In genomic region chr7:66308581-66309239, GRCm38 (mm10) we compare ENCODE assay signal across 17 mouse cellular contexts. TPM values are rescaled to one million over a fixed set of nuclear protein-coding genes. Genes with fewer than 3 reads are reported as not detected.
DNase-seq lines count a peak whose midpoint lies in the region; ATAC-seq and TF ChIP-seq lines count a peak whose summit lies in the region.
"Had no signal": no experiment of that assay in that cellular context is flagged by ENCODE, and none has a peak within 500 bp of the region (broad histone marks: within the 10 kb centered on the region; RNA-seq: fewer than 3 reads in every experiment).

No protein-coding gene starts in this region.

- no peak overlapping the region for H3K9ac ChIP-seq in heart, embryonic 16.5 days (ENCODE audit: low read length)
- H3K9ac ChIP-seq in heart, embryonic 11.5 days (ENCODE audit: low read depth, low read length) = no peak overlapping the region
- H3K9ac ChIP-seq in ES-Bruce4 (ENCODE audit: low read depth, poor library complexity, severe bottlenecking) = no peak overlapping the region
- H3K9ac ChIP-seq in liver, embryonic 14.5 days (replicated peaks) = no peak overlapping the region
- H3K9ac ChIP-seq: forebrain, embryonic 12.5 days had no signal

- no peaks in the 10 kb centered on the region for H3K36me3 ChIP-seq in heart, embryonic 16.5 days (ENCODE audit: control insufficient read depth, insufficient read depth)
- H3K36me3 ChIP-seq in heart, embryonic 11.5 days (ENCODE audit: control insufficient read depth, insufficient read depth, low read length) = peaks cover 3% of the 10 kb centered on the region; the same call in 1 of the 2 replicates
- no peaks in the 10 kb centered on the region for H3K36me3 ChIP-seq in ES-Bruce4 (ENCODE audit: control insufficient read depth, insufficient read depth, low read length, poor library complexity, severe bottlenecking)
- H3K36me3 ChIP-seq in liver, embryonic 14.5 days (replicated peaks; ENCODE audit: control insufficient read depth, insufficient read depth, low read depth) = no peaks in the 10 kb centered on the region
- no peaks in the 10 kb centered on the region for H3K36me3 ChIP-seq in forebrain, embryonic 10.5 days (replicated peaks)
- H3K36me3 ChIP-seq: embryonic facial prominence, embryonic 10.5 days; forebrain, embryonic 12.5 days had no signal

- CTCF ChIA-PET in Patski (lab: Charles Lee) = interaction anchor here (0.8 to 3.7 kb wide), 12 partner anchors 8 to 356 kb away, joined by 3 to 20 read pairs (median 4); partner anchors contain the start of gene Lrrk1

- in situ Hi-C loops in Patski (cut with MboI; ENCODE audit: low pct_unique_long_range_greater_than_20kb) = no loop called here

- H3K27ac ChIP-seq in heart, embryonic 16.5 days (ENCODE audit: low read length) = peak overlapping the region; percentile 37; the same call in 1 of the 2 replicates
- H3K27ac ChIP-seq in heart, embryonic 11.5 days (ENCODE audit: low read depth, low read length) = no peak overlapping the region
- H3K27ac ChIP-seq in ES-Bruce4 (ENCODE audit: insufficient read depth, low read length) = no peak overlapping the region
- H3K27ac ChIP-seq in liver, embryonic 14.5 days = no peak overlapping the region
- no peak overlapping the region for H3K27ac ChIP-seq in forebrain, embryonic 10.5 days
- H3K27ac ChIP-seq: embryonic facial prominence, embryonic 10.5 days; forebrain, embryonic 12.5 days; hindbrain, postnatal 0 days; left cerebral cortex, adult 2 months had no signal

- H3K9me3 ChIP-seq in heart, embryonic 16.5 days (replicated peaks; ENCODE audit: control insufficient read depth, low read length) = no peaks in the 10 kb centered on the region
- H3K9me3 ChIP-seq in heart, embryonic 11.5 days (replicated peaks; ENCODE audit: control insufficient read depth, low read length) = no peaks in the 10 kb centered on the region
- no peaks in the 10 kb centered on the region for H3K9me3 ChIP-seq in ES-Bruce4 (replicated peaks; ENCODE audit: control insufficient read depth, insufficient read depth, low read length, poor library complexity, severe bottlenecking)
- H3K9me3 ChIP-seq in liver, embryonic 14.5 days (ENCODE audit: control insufficient read depth, low read length) = no peaks in the 10 kb centered on the region
- no peaks in the 10 kb centered on the region for H3K9me3 ChIP-seq in forebrain, embryonic 10.5 days
- H3K9me3 ChIP-seq: embryonic facial prominence, embryonic 10.5 days; forebrain, embryonic 12.5 days had no signal

- no peak overlapping the region for H3K4me3 ChIP-seq in heart, embryonic 16.5 days (ENCODE audit: low read length)
- H3K4me3 ChIP-seq in heart, embryonic 11.5 days (ENCODE audit: low read depth, low read length) = no peak overlapping the region
- no peak overlapping the region for H3K4me3 ChIP-seq in ES-Bruce4 (ENCODE audit: low read depth, low read length)
- no peak overlapping the region for H3K4me3 ChIP-seq in liver, embryonic 14.5 days (ENCODE audit: insufficient read depth in 1 of 2, low read depth in 2 of 2, low read length in 2 of 2)
- H3K4me3 ChIP-seq in forebrain, embryonic 10.5 days = no peak overlapping the region
- H3K4me3 ChIP-seq: embryonic facial prominence, embryonic 10.5 days; forebrain, embryonic 12.5 days; left cerebral cortex, adult 2 months had no signal

- TF ChIP-seq POLR2A in ES-Bruce4 (IDR thresholded peaks at IDR 0.05; ENCODE audit: insufficient read depth, low read length) = no peak

- H3K27me3 ChIP-seq in heart, embryonic 16.5 days (ENCODE audit: control insufficient read depth, insufficient read depth, low read length) = no peaks in the 10 kb centered on the region
- peaks cover 7% of the 10 kb centered on the region; the same call in 1 of the 2 replicates for H3K27me3 ChIP-seq in heart, embryonic 11.5 days (ENCODE audit: control insufficient read depth, insufficient read depth, low read length)
- no peaks in the 10 kb centered on the region for H3K27me3 ChIP-seq in ES-Bruce4 (ENCODE audit: control insufficient read depth, insufficient read depth, low read length, poor library complexity, severe bottlenecking)
- no peaks in the 10 kb centered on the region for H3K27me3 ChIP-seq in Patski
- no peaks in the 10 kb centered on the region for H3K27me3 ChIP-seq in liver, embryonic 14.5 days (ENCODE audit: control insufficient read depth, insufficient read depth, low read length)
- no peaks in the 10 kb centered on the region for H3K27me3 ChIP-seq in forebrain, embryonic 10.5 days (ENCODE audit: poor library complexity, severe bottlenecking)
- H3K27me3 ChIP-seq: CH12.LX; forebrain, embryonic 12.5 days had no signal

- peaks cover 17% of the 10 kb centered on the region for H3K4me1 ChIP-seq in heart, embryonic 16.5 days (ENCODE audit: control insufficient read depth, insufficient read depth, low read length)
- peaks cover 10% of the 10 kb centered on the region for H3K4me1 ChIP-seq in heart, embryonic 11.5 days (ENCODE audit: control insufficient read depth, insufficient read depth, low read length)
- no peaks in the 10 kb centered on the region for H3K4me1 ChIP-seq in ES-Bruce4 (ENCODE audit: control insufficient read depth, insufficient read depth, low read length)
- peaks cover 4 to 17% of the 10 kb centered on the region in 2 experiments; a peak in 2 of 4 replicates for H3K4me1 ChIP-seq in liver, embryonic 14.5 days (replicated peaks; ENCODE audit: control insufficient read depth in 2 of 2, insufficient read depth in 2 of 2, low read length in 1 of 2)
- H3K4me1 ChIP-seq in forebrain, embryonic 10.5 days = no peaks in the 10 kb centered on the region
- H3K4me1 ChIP-seq: forebrain, embryonic 12.5 days had no signal

- ATAC-seq in heart, embryonic 16.5 days (replicated peaks; ENCODE audit: extremely low read depth, insufficient read depth, low FRiP score) = 0 out of 2 replicates have a peak, but pooled peaks have one; percentile 7
- no peak for ATAC-seq in heart, embryonic 11.5 days (replicated peaks; ENCODE audit: insufficient number of reproducible peaks, low FRiP score, low TSS enrichment)
- ATAC-seq in Patski = peak; percentile 38
- ATAC-seq in liver, embryonic 14.5 days (ENCODE audit: insufficient read depth) = peak; percentile 24
- no peak for ATAC-seq in megakaryocyte-erythroid progenitor cell, adult 5-6 weeks (replicated peaks; ENCODE audit: low FRiP score, low TSS enrichment, poor library complexity, severe bottlenecking)
- ATAC-seq: hindbrain, postnatal 0 days had no signal

- POLR2A ChIA-PET in Patski (lab: Charles Lee) = interaction anchor here (0.5 to 1.4 kb wide), 3 partner anchors 79 to 217 kb away, joined by 3 to 6 read pairs (median 5); partner anchors contain the start of gene Lrrk1

- TF ChIP-seq EP300 in ES-Bruce4 (IDR thresholded peaks at IDR 0.05; ENCODE audit: insufficient read depth, low read depth, low read length) = no peak
- no peak for TF ChIP-seq EP300 in liver, embryonic 14.5 days (IDR thresholded peaks at IDR 0.05; ENCODE audit: low read depth)

- TF ChIP-seq CTCF in ES-Bruce4 (IDR thresholded peaks at IDR 0.05; ENCODE audit: low read depth, low read length) (peak; percentile 3), Patski (IDR thresholded peaks at IDR 0.05) (no peak)
- no peak for TF ChIP-seq CTCF in liver, embryonic 14.5 days (IDR thresholded peaks at IDR 0.05; ENCODE audit: low read depth)

- WGBS in heart, embryonic 16.5 days = 75% methylated on average over 13 of the region's 13 CpGs
- 74% methylated on average over 13 of the region's 13 CpGs for WGBS in heart, embryonic 11.5 days (ENCODE audit: insufficient replicate concordance)
- 59% methylated on average over 13 of the region's 13 CpGs for WGBS in liver, embryonic 14.5 days (ENCODE audit: insufficient replicate concordance)
- 80% methylated on average over 13 of the region's 13 CpGs for WGBS in forebrain, embryonic 10.5 days

- peak overlapping the region; percentile 4; the same call in 1 of the 2 replicates for H3K4me2 ChIP-seq in heart, embryonic 16.5 days (ENCODE audit: low read depth, low read length)
- H3K4me2 ChIP-seq in heart, embryonic 11.5 days = no peak overlapping the region
- no peak overlapping the region for H3K4me2 ChIP-seq in liver, embryonic 14.5 days (ENCODE audit: low read depth)
- H3K4me2 ChIP-seq: forebrain, embryonic 12.5 days had no signal

- DNase-seq in Patski (ENCODE audit: low read depth, low spot score) = no peak
- no peak for DNase-seq in liver, embryonic 14.5 days (ENCODE audit: low read depth in 3 of 3, low spot score in 3 of 3)
- DNase-seq in cerebellum, adult 11 months = no peak
- DNase-seq in forebrain, embryonic 10.5 days (ENCODE audit: extremely low spot score, low spot score) = no peak
- DNase-seq: cerebellum, adult 8-10 months had no signal

RNA-seq across cellular contexts. Expression of gene Gm10974, which starts 57.0 kb away (rescaled TPM):
- polyA plus RNA-seq in heart, embryonic 16.5 days (2015; fragmentation: Nextera tagmentation; extraction: Ambion mirVana) = not detected in 2 replicates
- polyA plus RNA-seq in heart, embryonic 11.5 days (2014; fragmentation: Nextera tagmentation; extraction: Ambion mirVana) = not detected in 2 replicates
- polyA plus RNA-seq in ES-Bruce4 (2011; ENCODE audit: insufficient read depth, insufficient read length, low read depth, missing spikeins) = not detected in 2 replicates
- not detected for polyA plus RNA-seq in Patski (2021)
- polyA plus RNA-seq in liver, embryonic 14.5 days (2012; rRNA removed) = not detected in 2 replicates
- not detected in 2 replicates for polyA plus RNA-seq in liver, embryonic 14.5 days (2014; fragmentation: Nextera tagmentation; extraction: Ambion mirVana)
- polyA plus RNA-seq in forebrain, embryonic 10.5 days (2016; fragmentation: Nextera tagmentation; extraction: Ambion mirVana) = not detected in 2 replicates
- total RNA-seq in megakaryocyte-erythroid progenitor cell, adult 5-6 weeks (2014; fragmentation: Nextera tagmentation) = not detected in 2 replicates
- total RNA-seq in megakaryocyte-erythroid progenitor cell, adult 5-6 weeks (2017) = not detected in 2 replicates
- total RNA-seq: adrenal gland, postnatal 25 days; CH12.LX; gastrocnemius, postnatal 10 days; hindbrain, postnatal 0 days; left cerebral cortex, adult 2 months; midbrain, postnatal 0 days had no signal
- polyA plus RNA-seq: embryonic facial prominence, embryonic 10.5 days; forebrain, embryonic 12.5 days; hindbrain, postnatal 0 days; midbrain, postnatal 0 days had no signal

Comparison
In these comparisons a context has a peak if more than half of its experiments do, and no peak if none do; other contexts are left out.
1. ATAC-seq: peak in heart, embryonic 16.5 days (single experiment), Patski (single experiment) and liver, embryonic 14.5 days (single experiment); none in heart, embryonic 11.5 days (single experiment) and megakaryocyte-erythroid progenitor cell, adult 5-6 weeks (single experiment).